Mouse (Mus musculus) hindbrain, postnatal 0 days (tissue): ENCODE data around the gene Tubal3. TPM values are rescaled to one million over a fixed set of nuclear protein-coding genes. Genes with fewer than 3 reads are reported as not detected.

Experiments used
- ATAC-seq: fragments of 200-750 bp; cut with Nextera tagmentation; 2 replicates; pipeline ENCODE4 v1.8.0; 2017; ENCODE audit warnings: mild to moderate bottlenecking, moderate TSS enrichment, moderate library complexity
- DNase-seq: peaks from one replicate; pipeline ENCODE4 v3.0.0-alpha.2; 2015; ENCODE audit warnings: low spot score
- H3K27ac ChIP-seq: fragments of 300-500 bp; sonication (generic); 2 replicates; pipeline ENCODE4 v1.5.1; 2014; ENCODE audit warnings: mild to moderate bottlenecking
- H3K27me3 ChIP-seq: fragments of 300-500 bp; sonication (generic); 2 replicates; pipeline ENCODE4 v1.6.1; 2014; ENCODE audit warnings: low read length, mixed read lengths; ENCODE audit not compliant: insufficient read depth
- H3K36me3 ChIP-seq: fragments of 300-500 bp; sonication (generic); 2 replicates; pipeline ENCODE4 v1.6.1; 2014; ENCODE audit warnings: low read length, mixed read lengths; ENCODE audit not compliant: insufficient read depth
- H3K4me1 ChIP-seq: fragments of 300-500 bp; sonication (generic); 2 replicates; pipeline ENCODE4 v1.6.1; 2014; ENCODE audit warnings: antibody characterized with exemption, low read length, mixed read lengths; ENCODE audit not compliant: insufficient read depth
- H3K4me2 ChIP-seq: fragments of 300-500 bp; sonication (generic); 2 replicates; pipeline ENCODE4 v1.6.1; 2014; ENCODE audit warnings: low read depth, mild to moderate bottlenecking, low read length, moderate library complexity, mixed read lengths
- H3K4me3 ChIP-seq: fragments of 300-500 bp; sonication (generic); 2 replicates; pipeline ENCODE4 v1.5.1; 2014; ENCODE audit warnings: low read length
- H3K9ac ChIP-seq: fragments of 300-500 bp; sonication (generic); replicated peaks from 2 replicates; pipeline ENCODE4 v1.6.1; 2014; ENCODE audit warnings: mild to moderate bottlenecking, low read length, moderate library complexity, mixed read lengths
- H3K9me3 ChIP-seq: fragments of 300-500 bp; sonication (generic); 2 replicates; pipeline ENCODE4 v1.6.1; 2016; ENCODE audit warnings: low read length, mixed read lengths
- CTCF ChIP-seq: IDR thresholded peaks from 2 replicates; pipeline ENCODE4 v1.5.1; 2016; ENCODE audit warnings: antibody characterized with exemption, control low read depth, low read depth
- WGBS: fragments of 180-500 bp; shearing (Covaris S2); extraction: QIAGEN DNeasy Blood & Tissue Kit; methylation state at CpG from one replicate; pipeline ENCODE4 v1.1.7; 2014; 5-methylcytosine and 5-hydroxymethylcytosine counted together
- microRNA-seq, 2 experiments: library from miRNA; unstranded; fragments of <30 nt; microRNA quantifications; one replicate each; pipeline ENCODE4; 2016
- polyA plus RNA-seq: library from polyadenylated mRNA; unstranded; fragments of >200 nt; fragmentation: Nextera tagmentation; extraction: Ambion mirVana; gene quantifications from 2 replicates; pipeline ENCODE4 v1.2.1, GENCODE M21; 2015
- total RNA-seq: library from RNA; depleted of rRNA; stranded (reverse); fragments of >200 nt; gene quantifications from 2 replicates; pipeline ENCODE4 v1.2.3, GENCODE M21; 2014; rRNA removed

The Tubal3 gene
- total and polyA plus RNA-seq, 2 experiments from 2014 or later = not detected

DNA sequence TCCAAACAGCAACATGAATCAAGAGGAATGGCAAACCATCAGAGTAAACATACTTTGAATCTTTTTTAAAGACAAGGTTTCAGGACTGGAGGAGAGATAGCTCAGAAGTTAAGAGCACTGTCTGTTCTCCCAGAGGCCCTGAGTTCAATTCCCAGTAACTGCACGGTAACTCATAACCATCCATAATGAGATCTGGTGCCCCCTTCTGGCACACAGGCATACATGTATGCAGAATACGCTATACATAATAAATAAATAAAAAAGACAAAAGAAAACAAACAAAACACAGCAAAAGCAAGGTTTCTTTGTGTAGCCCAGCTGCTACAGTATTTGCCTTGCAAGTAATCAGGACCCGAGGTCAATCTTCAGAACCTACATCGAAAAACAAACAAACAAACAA lies 31.4 kb downstream of the Tubal3 start:
- no peaks in the 10 kb centered on the region for H3K36me3 ChIP-seq
- H3K4me1 ChIP-seq = no peaks in the 10 kb centered on the region
- H3K27ac ChIP-seq = no peak overlapping the region
- H3K4me2 ChIP-seq = no peak overlapping the region
- DNase-seq (no peak), ATAC-seq (no peak)
- TF ChIP-seq CTCF = no peak
- H3K9ac ChIP-seq = no peak overlapping the region
- no peak overlapping the region for H3K4me3 ChIP-seq
- H3K9me3 ChIP-seq = no peaks in the 10 kb centered on the region
- H3K27me3 ChIP-seq = no peaks in the 10 kb centered on the region
- 91% methylated on average over 4 of the region's 4 CpGs for WGBS

DNA sequence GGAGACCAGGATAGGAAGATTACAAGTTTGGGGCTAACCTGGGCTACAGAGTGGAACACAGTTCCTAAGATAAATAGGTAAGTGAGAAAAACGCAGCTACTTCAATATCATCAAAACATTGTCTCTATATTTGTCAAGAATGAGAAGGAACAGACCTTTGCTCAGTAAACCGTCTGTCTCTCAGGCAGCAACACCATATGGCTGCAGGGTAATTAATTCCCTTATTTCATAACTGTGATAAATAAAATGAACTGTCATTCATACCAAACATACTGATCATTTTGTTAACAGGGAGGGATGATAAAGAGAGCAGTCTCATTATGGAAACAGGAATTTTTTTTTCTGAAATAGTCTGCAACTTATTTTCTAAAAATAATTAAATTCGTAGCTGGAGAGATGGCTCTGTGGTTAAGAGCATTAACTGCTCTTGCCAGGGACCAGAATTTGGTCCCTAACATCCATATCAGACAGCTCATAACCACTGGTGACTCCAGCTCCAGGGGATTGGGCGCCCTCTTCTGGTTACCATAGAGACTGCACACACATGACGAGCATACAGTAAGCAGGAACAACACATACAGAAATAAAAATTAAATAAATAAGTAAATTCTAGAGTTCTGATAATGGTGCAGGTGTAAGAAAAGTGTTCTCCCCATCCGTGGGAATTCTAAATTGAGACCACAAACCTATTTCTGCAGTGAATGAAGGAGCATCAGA lies 33.3 kb downstream of the Tubal3 start:
- ATAC-seq (no peak), DNase-seq (no peak)
- 78% methylated on average over 6 of the region's 6 CpGs for WGBS

DNA sequence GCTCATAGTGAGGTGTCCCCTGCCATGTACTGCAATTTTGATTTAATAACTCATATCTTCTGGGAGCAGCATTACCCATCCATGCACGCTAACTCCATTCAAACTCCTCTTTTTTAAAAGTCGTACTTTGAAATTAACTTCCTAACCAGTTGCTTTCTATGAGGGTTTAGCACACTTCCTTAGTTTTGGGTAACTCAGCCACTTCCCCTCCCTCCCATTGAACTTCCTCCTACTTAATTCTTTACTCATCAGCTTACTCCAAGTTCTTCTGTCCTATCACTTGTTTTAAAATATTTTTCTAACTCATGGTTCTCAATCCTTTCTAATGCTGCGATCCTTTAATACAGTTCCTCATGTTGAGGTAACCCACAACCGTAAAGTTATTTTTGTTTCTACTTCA lies 50.8 kb downstream of the Tubal3 start:
- Histone ChIP-seq H3K27me3 (no peaks in the 10 kb centered on the region), H3K27ac (no peak overlapping the region), H3K36me3 (no peaks in the 10 kb centered on the region), H3K9me3 (no peaks in the 10 kb centered on the region), H3K4me3 (no peak overlapping the region), H3K9ac (no peak overlapping the region), H3K4me2 (no peak overlapping the region), H3K4me1 (no peaks in the 10 kb centered on the region)
- WGBS = 91% methylated on average over 4 of the region's 4 CpGs
- ATAC-seq = no peak
- no peak for DNase-seq
- no peak for TF ChIP-seq CTCF

More for the DNA sequence above, 33.3 kb downstream of the Tubal3 start:
- no peak overlapping the region for H3K4me3 ChIP-seq
- H3K4me1 ChIP-seq = no peaks in the 10 kb centered on the region
- H3K27ac ChIP-seq = no peak overlapping the region
- H3K36me3 ChIP-seq = no peaks in the 10 kb centered on the region
- no peak overlapping the region for H3K4me2 ChIP-seq
- no peak overlapping the region for H3K9ac ChIP-seq
- peak; percentile 28; the same call in 1 of the 2 replicates for TF ChIP-seq CTCF
- no peaks in the 10 kb centered on the region for H3K27me3 ChIP-seq
- no peaks in the 10 kb centered on the region for H3K9me3 ChIP-seq

Small RNAs within 50 kb of the gene (microRNA-seq; reads per million reads assigned to microRNA genes)
- 0 reads per million in 2 experiments for gene Gm22460

Other genes starting within 250 kb of the Tubal3 start
- not detected in 2 replicates for gene Calml3, start 114.0 kb upstream of the Tubal3 start, total RNA-seq
- not detected in 2 replicates for gene Calml3, start 114.0 kb upstream of the Tubal3 start, polyA plus RNA-seq
- not detected in 2 replicates for gene Calm4, start 80.5 kb upstream of the Tubal3 start, total RNA-seq
- 0.16 TPM in 1 of 2 replicates, not detected in the other for gene Calm4, start 80.5 kb upstream of the Tubal3 start, polyA plus RNA-seq
- not detected in 2 replicates for gene Calm5, start 64.1 kb upstream of the Tubal3 start, total RNA-seq
- gene Calm5, start 64.1 kb upstream of the Tubal3 start, polyA plus RNA-seq = not detected in 2 replicates
- 11.7 and 12.1 TPM in 2 replicates for gene Net1, start 54 bp upstream of the Tubal3 start, total RNA-seq
- gene Net1, start 54 bp upstream of the Tubal3 start, polyA plus RNA-seq = 12.7 and 12.8 TPM in 2 replicates
- 0.18 TPM in 1 of 2 replicates, not detected in the other for gene Ucn3, start 27.1 kb downstream of the Tubal3 start, total RNA-seq
- gene Ucn3, start 27.1 kb downstream of the Tubal3 start, polyA plus RNA-seq = 0.29 and 0.55 TPM in 2 replicates
- 0.93 and 1.7 TPM in 2 replicates for gene Akr1c14, start 130.7 kb downstream of the Tubal3 start, total RNA-seq
- gene Akr1c14, start 130.7 kb downstream of the Tubal3 start, polyA plus RNA-seq = 0.83 and 1.4 TPM in 2 replicates
- not detected in 2 replicates for gene Akr1c18, start 232.4 kb downstream of the Tubal3 start, total RNA-seq
- gene Akr1c18, start 232.4 kb downstream of the Tubal3 start, polyA plus RNA-seq = 0.15 TPM in 1 of 2 replicates, not detected in the other